ENCODE assay signal across 24 mouse cellular contexts in the genomic region with DNA sequence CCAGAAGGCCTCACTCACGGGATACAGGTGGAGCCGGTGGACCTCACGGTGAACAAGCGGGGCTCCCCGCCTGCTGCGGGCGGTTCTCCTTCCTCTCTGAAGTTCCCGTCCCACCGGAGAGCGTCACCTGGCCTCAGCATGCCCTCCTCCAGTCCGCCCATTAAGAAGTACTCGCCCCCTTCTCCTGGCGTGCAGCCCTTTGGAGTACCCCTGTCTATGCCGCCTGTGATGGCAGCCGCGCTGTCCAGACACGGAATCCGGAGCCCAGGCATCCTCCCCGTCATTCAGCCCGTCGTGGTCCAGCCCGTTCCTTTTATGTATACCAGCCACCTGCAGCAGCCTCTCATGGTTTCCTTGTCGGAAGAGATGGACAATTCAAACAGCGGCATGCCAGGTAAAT.
"Had no signal": no experiment of that assay in that cellular context is flagged by ENCODE, and none has a peak within 500 bp of the region (broad histone marks: within the 10 kb centered on the region; RNA-seq: fewer than 3 reads in every experiment).

No protein-coding gene starts in this region.

- H3K27me3 ChIP-seq: heart, embryonic 12.5 days; hindbrain, embryonic 12.5 days; limb, embryonic 12.5 days; liver, embryonic 12.5 days had no signal

- DNase-seq: gastrocnemius, adult 2 months; gastrocnemius, postnatal 10 days; heart, adult 2 months; heart, postnatal 10 days; heart, postnatal 4 days; kidney, adult 18-20 months; kidney, adult 8-10 months; kidney, postnatal 10 days; kidney, postnatal 25 days; kidney, postnatal 4 days; left cerebral cortex, postnatal 4 days had no signal

- ATAC-seq: hindbrain, embryonic 16.5 days; inflammation-experienced regulatory T-cells, adult 6 months; intestine, embryonic 16.5 days had no signal

- H3K27ac ChIP-seq: heart, adult 2 months; heart, embryonic 10.5 days; hindbrain, embryonic 10.5 days; hindbrain, embryonic 12.5 days; hindbrain, embryonic 14.5 days; layer of hippocampus, adult 2 months; left cerebral cortex, adult 2 months; limb, embryonic 12.5 days; liver, embryonic 12.5 days; liver, embryonic 14.5 days had no signal

- H3K4me2 ChIP-seq: heart, embryonic 12.5 days; hindbrain, embryonic 12.5 days; hindbrain, embryonic 14.5 days; limb, embryonic 12.5 days; liver, embryonic 12.5 days had no signal

- H3K9ac ChIP-seq: heart, embryonic 12.5 days; hindbrain, embryonic 12.5 days; hindbrain, embryonic 14.5 days; limb, embryonic 12.5 days; liver, embryonic 12.5 days; liver, embryonic 14.5 days had no signal

- H3K4me3 ChIP-seq: gastrocnemius, adult 2 months; heart, adult 2 months; heart, embryonic 10.5 days; heart, embryonic 12.5 days; hindbrain, embryonic 10.5 days; hindbrain, embryonic 12.5 days; layer of hippocampus, adult 2 months; left cerebral cortex, adult 2 months; limb, embryonic 12.5 days; liver, embryonic 12.5 days had no signal

- H3K4me1 ChIP-seq: hindbrain, embryonic 10.5 days; hindbrain, embryonic 12.5 days had no signal

- H3K9me3 ChIP-seq: heart, embryonic 10.5 days; heart, embryonic 12.5 days; hindbrain, embryonic 10.5 days; limb, embryonic 12.5 days; liver, embryonic 12.5 days had no signal
